Mouse (Mus musculus): Measurements from ENCODE around the gene Klk15.
"Not testable (repeated sequence)": the region's sequence is repeated elsewhere in the genome, so short reads cannot be mapped to it uniquely, and the experiment has no call there.

Gene Klk15

DNA sequence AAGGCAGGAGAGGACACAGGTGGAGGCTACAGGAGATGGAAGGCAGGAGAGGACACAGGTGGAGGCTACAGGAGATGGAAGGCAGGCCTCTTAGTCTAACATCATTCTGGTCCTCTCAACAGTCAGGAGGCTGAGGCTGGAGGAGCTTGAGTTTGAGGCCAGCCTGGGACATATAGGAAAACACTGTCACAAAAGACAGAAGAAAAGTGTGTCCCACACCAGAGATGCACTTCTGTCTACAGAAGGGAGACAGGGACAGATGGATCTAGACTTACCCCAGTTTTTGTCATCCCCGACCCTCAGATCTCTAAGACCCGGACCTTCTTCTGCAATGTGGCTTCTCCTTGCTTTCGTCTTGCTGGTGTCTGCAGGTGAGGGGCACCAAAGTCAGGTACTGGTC is at the start of gene Klk15:
Gene Klk15 (plus strand): TSS at position 301 of the 400 bp plus-strand sequence.
- DNase-seq (ENCODE audit: inconsistent age in 2 of 2, low spot score in 1 of 2), result no peak

DNA sequence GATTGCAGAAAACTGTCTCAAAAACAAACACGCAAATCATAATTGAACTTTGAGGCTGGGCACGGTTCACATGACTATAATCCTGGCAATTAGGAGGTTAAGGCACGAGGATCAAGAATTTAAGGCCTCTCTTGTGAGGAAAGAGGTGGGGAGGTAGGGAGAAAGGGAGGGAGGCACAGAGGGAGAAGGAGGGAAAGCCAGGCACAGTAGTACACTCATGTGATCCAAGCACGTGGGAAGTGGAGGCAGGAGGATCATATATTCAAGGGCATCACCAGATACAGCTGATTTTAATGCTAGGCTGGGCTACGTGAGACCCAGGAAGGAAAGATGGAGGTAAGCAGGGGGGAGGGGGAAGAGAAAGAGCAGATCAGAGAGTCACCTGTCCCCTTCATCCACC is 42.2 kb upstream of the Klk15 start:
- no peak for DNase-seq (ENCODE audit: inconsistent age in 2 of 2, low spot score in 1 of 2)

DNA sequence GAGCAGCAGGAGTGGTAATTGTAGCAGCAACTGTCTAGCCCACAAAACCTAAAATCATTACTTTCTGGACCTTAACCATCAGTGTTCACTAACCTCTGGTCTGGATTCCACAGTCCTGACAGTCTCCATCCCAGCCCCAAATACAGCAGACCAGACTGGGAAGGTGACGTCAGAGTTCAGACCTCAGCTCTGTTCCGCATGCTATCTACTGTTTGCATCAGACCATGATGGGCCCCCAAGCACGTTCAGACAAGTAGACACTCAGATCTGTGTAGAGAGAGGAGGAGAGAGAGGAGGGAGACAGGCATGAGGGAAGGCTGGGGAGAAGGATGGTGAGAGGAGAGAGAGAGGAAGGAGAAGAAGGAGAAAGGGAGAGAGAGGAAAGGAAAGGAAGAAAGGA is 41.8 kb upstream of the Klk15 start:
- no peak for DNase-seq (ENCODE audit: inconsistent age in 2 of 2, low spot score in 1 of 2)

DNA sequence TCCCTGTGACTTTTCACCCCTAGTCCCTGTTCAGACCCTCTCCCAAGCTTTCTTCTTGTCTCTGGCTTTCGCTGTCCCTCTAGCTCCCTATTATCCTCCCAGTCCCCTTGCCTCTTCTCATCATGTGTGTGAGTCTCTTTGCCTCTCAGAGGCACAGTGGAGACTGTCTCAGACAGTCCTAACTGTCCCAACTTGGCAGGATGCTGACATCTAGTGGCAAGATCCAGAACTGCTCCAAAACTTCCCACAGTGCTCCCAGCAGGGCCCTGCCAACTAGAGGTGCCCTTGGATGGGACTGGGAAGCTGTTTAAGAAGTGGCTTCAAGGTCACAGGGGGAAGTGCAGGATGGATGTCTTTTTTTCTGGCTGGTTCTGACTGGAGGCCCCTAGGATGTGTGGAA is 38.7 kb upstream of the Klk15 start:
- DNase-seq (ENCODE audit: inconsistent age in 2 of 2, low spot score in 1 of 2), result peak; percentile 81 to 96

DNA sequence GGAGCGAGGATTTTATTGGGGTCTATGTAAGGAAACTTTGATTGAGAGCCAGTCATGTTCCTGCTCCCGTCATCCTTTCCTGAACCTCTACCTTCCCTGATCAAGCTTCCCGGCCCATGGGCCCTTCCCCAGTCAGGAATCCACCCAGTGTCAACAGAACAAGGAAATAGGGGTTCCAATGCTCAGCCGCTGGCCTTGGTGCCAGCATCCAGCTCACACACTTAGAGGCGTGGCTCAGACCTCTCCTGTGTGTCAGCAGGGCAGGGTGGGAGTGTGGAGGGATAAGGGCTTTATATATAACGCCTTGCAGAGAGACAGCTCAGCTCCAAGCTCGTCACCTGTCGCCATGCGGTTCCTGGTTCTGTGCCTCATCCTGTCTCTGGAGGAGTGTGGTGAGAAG is 18.7 kb upstream of the Klk15 start:
- no peak for DNase-seq (ENCODE audit: inconsistent age in 2 of 2, low spot score in 1 of 2)

DNA sequence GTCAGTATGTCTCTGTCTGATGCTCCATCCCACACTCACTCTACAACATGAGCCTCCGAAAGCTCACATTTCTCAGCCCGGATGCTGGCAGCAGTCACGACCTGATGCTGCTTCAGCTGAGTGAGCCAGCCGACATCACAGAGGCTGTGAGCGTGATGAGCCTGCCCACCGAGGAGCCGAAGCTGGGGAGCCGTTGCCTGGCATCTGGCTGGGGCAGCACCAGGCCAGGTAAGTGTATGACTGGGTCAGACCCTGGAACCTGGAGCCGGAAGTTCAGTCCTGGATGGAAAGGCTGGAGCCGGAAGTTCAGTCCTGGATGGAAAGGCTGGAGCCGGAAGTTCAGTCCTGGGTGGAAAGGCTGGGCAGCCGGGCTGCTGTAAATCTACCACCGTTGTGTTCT is 15.1 kb upstream of the Klk15 start:
- DNase-seq (ENCODE audit: inconsistent age in 2 of 2, low spot score in 1 of 2), result no peak

DNA sequence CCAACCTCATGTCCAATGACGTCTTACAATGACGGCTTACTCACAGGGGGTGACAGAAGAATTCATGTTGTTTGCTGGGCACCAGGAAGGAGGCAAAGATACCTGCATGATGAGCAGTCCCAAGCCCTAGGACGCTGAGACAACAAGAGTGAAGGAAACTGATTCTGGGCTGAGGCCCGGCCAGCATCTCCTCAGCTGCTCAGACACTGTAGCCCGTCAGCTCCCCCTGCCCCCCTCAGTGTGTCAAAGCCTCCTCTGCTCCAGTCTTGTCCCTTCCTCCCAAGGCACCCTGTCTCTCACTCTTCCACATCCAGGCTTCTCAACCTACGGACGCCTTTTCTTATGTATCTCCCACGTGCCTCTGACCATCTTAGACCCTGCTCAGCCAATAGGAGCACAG is 14.7 kb upstream of the Klk15 start:
- DNase-seq (ENCODE audit: inconsistent age in 2 of 2, low spot score in 1 of 2), result no peak

DNA sequence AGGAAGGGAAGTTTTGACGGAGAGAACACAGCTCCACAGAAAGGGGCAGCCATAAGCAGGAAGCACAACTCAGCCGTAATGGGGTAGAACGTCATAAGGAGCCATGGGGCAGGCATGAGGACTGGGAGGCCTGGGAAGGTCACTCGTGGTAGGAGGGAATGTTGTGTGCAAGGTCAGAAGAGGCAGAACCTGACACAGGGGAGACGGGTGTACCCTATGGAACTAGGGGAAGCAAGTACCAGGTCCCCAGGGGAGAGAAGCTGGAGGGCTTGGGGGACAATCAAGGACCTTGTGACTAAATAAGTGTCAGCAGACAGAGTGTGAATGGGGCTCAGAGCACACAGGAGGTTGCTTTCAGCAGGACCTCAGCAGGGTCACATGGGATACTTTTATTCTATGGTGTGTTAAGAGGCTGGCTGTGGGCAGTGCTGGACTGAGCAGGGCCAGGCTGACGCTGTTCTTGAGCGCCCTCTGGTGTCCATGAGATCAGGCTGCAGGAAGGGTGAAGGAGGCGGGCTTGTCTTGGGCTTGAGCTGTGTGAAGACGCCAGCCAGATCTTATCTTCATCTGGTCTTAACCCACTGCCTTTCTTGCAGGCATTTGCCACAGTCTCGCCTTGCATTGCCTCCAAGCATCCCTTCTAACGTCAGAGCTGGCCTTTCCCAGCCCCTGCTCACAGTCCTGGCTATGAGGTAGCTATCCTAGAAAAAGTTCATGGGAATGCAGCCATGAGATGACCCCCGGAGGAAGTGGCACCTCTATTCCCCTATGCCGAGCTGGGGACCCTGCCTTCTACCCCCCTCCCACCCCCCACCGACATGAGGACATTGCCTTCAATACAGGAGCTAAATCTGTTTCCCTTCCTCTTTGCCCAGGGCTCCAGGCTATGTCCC is 13.7 kb upstream of the Klk15 start:
- peak; percentile 55 to 80 for DNase-seq (ENCODE audit: inconsistent age in 2 of 2, low spot score in 1 of 2)

DNA sequence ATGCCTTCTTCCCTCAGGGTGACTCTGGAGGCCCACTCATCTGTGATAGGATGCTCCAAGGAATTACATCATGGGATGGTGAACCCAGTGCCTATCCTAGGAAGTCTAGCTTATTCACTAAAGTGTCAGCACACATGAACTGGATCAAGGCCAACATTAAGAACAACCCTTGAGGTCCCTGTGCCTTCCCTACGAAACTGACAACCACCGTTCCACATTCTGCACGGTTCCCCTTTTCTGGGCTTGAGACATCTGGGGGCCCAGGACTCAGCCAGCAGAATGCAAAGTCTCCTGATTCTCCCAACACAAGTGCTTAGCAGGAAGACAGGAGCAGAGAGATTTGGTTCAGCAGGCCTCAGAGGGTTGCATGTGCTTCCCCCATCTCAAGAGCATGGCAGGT is 13.0 kb upstream of the Klk15 start:
- DNase-seq (ENCODE audit: inconsistent age in 2 of 2, low spot score in 1 of 2), result no peak

DNA sequence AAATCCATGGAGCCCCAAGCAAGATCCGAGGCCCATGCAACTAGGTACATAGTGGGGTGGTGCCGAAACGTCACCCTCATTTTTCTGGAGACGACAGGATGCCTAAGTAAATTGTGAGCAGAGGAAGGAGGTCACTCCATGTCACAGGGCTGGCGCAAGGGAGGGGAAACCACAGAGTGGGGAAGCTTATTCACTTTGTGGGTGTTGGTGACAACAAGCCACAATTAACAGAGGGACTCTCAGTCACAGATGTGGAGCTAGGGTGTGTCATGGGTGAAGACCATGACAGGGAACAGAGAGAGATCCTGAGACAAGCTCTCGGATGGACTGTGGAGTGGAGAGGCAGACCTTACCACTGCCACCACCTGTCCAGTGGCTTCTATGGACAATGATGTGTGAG is 12.5 kb upstream of the Klk15 start:
- no peak for DNase-seq (ENCODE audit: inconsistent age in 2 of 2, low spot score in 1 of 2)

DNA sequence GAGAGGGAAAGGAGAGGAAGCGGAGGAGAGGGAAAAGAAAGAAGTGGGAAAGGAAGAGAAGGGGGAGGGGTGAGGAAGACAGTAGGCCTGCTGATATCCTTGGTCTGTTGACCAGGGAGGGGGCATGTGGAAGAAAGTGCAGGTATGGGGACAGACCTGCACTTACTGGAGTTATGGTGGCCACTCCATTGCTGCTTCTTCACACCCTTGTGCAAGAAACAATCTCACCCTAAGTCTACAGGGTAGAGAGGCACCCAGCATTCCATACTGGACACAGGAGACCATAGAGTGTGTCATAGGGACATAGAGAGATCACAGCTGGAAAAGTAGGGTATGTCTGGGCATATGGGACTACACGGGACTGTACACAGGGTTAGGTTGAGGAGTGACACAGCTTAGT is 11.6 kb upstream of the Klk15 start:
- DNase-seq (ENCODE audit: inconsistent age in 2 of 2, low spot score in 1 of 2), result no peak

DNA sequence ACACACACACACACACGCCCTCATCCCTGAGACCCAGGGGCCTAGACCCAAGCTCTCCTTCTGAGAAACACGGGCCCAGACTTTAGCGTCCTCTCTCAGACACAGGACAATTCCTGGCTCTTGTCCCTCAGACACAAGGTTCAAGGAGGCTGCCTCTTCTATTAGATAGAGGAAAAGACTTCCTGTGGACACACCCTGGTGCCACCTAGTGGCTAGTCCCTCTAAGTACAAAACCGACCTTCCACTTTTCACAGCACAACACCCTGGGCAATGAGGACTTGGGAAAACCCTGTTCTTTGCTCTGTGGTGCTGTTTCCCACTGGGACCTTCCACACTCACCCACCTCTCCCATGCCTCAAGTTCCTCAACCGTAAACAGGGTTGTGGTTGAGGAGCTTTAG is 7.6 kb upstream of the Klk15 start:
- DNase-seq (ENCODE audit: inconsistent age in 2 of 2, low spot score in 1 of 2), result peak in 1 of 2 experiments; percentile 39

DNA sequence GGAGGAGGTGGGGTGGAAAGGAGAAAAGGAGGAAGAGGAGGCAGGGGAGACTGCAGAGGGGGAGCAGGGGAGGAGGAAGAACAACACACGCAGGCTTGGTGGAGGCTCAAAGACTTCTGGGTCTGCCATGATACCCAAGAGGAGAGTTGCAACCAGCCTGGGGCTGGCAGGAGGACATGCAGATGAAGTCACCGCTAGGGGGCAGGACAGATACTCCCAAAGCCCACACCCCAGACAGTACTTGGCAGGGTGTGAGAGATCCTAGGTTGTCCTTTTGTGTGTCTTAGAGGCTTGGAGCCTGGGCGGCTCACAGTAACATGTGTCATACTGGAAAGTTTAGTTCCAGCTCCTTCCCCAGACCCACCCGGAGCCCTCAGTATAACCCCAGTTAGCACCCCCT is 5.0 kb upstream of the Klk15 start:
- DNase-seq (ENCODE audit: inconsistent age in 2 of 2, low spot score in 1 of 2), result peak in 1 of 2 experiments; percentile 57

DNA sequence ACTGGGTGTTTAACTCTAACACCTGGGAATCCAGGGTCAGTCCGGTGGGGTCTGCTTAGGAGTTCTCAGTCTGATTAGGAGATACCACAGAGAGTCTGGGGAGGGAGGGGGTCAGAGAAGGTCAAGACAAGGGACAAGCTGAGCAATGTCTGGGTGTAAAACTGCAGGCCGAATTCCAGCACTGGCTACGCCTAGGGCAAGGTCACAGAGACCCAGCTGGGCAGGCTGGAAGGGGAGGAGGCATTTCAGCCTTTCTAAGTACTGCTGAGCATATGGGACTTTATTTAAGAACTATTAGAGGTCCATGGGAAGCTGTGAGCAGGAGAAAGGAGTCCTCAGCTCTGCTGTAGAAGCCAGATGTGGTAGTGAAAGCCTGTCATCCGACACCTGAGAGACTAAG is 1.2 kb upstream of the Klk15 start:
- no peak for DNase-seq (ENCODE audit: inconsistent age in 2 of 2, low spot score in 1 of 2)

DNA sequence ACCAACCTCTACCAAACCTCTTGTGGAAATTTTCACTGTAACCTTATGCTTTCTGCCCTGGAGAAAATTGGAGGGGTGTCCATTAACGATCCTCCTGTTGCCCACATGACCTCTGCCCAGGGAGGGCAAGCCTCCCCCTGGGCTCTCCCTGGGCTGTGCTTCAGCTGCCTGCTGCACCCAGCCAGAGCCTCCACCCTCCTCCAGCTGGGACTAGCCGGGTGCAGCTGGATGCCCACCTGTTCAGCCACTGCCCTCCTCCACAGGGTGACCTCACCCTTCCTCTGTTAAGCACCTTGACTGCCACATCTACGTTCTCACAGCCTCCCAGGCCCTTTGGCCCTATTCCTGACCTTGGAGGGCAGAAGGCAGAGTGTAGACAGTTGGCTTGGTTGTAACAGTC is 1.2 kb downstream of the Klk15 start:
- no peak for DNase-seq (ENCODE audit: inconsistent age in 2 of 2, low spot score in 1 of 2)

DNA sequence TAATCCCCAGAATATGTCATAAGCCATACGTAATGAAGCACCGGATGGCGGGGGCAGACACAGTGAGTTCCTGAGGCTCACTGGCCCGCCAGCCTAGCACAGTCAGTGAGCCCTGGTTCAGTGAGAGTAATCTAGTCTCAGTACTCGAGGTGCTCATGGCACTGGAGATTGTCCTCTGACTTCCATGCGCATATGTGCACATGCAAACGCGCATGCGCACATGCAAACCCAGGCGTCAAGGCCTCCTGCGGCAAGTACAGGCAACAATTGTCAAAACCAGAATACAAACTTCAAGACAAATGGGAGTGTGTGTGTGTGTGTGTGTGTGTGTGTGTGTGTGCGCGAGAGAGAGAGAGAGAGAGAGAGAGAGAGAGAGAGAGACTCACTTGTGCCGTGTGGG is 3.0 kb downstream of the Klk15 start:
- DNase-seq (ENCODE audit: inconsistent age in 2 of 2, low spot score in 1 of 2), result no peak

DNA sequence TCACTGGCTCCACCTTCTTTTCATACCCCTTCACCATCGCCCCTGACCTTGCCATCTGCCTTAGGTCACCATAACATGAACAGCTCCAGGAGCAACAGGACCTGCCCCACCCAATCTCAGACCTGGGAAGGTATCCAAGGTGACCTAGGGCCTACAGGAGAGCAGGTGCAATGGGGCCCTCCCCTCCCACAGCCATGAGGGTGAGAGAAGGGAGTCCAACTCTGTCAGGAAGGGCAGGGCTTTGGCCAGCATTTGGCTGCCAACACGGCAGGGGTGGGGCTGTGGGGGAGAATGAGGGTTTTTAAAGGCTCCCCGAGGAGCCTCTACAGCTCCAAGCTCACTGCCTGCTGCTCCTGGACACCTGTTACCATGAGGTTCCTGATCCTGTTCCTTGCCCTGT is 8.8 kb downstream of the Klk15 start:
- DNase-seq (ENCODE audit: inconsistent age in 2 of 2, low spot score in 1 of 2), result not testable (repeated sequence)

DNA sequence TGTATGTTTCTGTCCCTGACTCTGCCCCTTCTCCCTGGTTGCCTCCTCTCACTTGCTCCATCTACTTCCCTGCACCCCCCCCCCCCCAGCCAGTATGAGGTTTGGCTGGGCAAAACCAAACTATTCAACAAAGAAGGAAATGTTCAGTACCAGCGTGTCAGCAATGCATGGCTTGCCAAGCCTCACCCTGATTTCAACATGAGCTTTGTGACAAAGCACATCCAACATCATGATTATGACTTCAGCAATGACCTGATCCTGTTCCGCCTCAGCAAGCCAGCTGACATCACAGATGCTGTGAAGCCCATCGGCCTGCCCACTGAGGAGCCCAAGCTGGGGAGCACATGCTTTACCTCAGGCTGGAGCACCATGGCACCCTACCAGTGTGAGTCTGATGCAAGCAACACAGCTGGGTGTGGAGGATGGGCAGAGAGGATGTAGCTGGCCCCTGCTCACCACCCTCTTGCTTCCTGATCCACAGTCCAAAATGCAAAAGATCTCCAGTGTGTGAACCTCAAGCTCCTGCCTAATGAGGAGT is 11.3 kb downstream of the Klk15 start:
- no peak for DNase-seq (ENCODE audit: inconsistent age in 2 of 2, low spot score in 1 of 2)

DNA sequence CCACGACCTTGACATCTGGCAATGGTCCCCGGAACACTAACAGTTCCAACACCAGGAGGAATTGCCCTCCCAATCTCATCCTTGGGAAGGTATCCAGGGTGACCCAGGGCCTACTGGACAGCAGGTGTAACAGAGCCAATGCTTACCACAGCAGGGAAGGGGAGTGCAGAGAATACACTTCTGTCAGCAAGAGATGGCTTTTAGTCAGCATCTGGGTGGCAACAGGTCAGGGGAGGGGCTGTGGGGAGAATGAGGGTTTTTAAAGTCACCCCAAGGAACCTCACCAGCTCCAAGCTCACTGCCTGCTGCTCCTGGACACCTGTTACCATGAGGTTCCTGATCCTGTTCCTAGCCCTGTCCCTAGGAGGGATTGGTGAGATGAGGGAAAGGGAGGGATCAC is 16.8 kb downstream of the Klk15 start, which contains the start of gene Klk1b8:
Gene Klk1b8 (plus strand): TSS at position 301 of the 400 bp plus-strand sequence.
- DNase-seq (ENCODE audit: inconsistent age in 2 of 2, low spot score in 1 of 2), result no peak

DNA sequence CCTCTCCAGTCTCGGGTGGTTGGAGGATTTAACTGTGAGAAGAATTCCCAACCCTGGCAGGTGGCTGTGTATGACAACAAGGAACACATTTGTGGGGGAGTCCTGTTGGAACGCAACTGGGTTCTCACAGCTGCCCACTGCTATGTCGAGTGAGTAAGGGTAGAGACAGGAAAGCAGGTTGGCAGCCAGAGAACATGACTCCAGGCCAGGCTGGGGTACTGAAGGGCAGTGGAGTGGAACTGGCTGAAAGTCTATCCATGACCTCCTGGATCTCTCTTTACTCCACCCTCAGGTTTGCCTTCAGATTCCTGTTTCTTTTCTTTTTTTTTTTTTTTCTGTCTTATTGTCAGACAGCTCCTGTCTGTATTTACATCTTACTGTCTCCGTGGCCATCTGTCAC is 19.2 kb downstream of the Klk15 start:
- DNase-seq (ENCODE audit: inconsistent age in 2 of 2, low spot score in 1 of 2), result no peak

DNA sequence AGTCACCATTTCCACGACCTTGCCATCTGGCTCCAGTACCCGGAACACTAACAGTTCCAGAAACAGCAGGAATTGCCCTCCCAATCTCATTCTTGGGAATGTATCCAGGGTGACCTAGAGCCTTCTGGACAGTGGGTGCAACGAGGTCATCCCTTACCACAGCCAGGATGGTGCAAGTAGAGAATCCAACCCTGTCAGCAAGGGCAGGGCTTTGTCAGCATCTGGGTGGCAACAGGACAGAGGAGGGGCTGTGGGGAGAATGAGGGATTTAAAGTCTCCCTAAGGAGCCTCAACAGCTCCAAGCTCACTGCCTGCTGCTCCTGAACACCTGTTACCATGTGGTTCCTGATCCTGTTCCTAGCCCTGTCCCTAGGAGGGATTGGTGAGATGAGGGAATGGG is 32.9 kb downstream of the Klk15 start, which contains the start of gene Klk1b1:
Gene Klk1b1 (plus strand): TSS at position 301 of the 400 bp plus-strand sequence.
- DNase-seq (ENCODE audit: inconsistent age in 2 of 2, low spot score in 1 of 2), result no peak

DNA sequence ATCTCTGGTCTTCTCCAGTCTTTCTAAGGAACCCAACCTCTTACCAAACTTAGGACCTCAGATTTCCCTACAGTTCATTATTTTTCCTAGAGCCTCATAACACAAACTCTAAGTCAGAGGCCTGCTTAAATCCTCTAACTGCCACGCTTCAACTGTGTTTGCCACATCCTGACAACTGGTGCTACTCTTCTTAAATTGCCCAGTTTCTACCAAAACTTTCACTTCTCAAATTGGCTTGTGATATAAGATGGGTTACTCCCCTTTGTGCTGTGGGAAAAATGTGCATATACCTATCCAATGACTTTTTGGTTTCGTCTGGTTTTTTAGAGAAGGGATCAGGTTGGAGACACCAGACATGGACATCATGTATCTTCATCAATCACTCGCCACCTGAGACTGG is 33.5 kb downstream of the Klk15 start:
- DNase-seq (ENCODE audit: inconsistent age in 2 of 2, low spot score in 1 of 2), result no peak

DNA sequence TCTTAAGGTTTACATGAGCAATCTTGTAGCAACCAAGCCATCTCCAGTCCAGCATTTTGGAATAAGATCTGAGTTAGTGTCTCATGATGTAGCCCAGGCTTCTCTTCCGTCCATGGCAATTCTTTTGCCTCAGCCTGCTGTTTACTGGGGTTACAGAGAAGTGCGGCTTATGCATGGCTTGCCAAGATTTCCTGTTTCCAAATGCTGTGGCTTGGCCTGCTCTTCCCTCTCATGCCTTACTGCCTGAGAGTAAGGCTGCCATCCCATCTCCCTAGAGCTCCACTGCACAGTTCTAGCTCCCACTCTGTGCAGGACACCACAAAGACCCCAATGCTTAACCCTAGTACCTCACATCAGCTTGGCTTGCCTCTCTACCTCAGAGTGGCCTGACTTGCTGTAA is 34.1 kb downstream of the Klk15 start:
- DNase-seq (ENCODE audit: inconsistent age in 2 of 2, low spot score in 1 of 2), result no peak

Measured in adrenal gland, adult (tissue).